Mouse (Mus musculus): Measurements from ENCODE around the gene Vmn2r34. TPM values are rescaled to one million over a fixed set of nuclear protein-coding genes. Genes with fewer than 3 reads are reported as not detected.
"Not testable (repeated sequence)": the region's sequence is repeated elsewhere in the genome, so short reads cannot be mapped to it uniquely, and the experiment has no call there.

Vmn2r34 gene
- polyA plus RNA-seq (2015; fragmentation: Nextera tagmentation; extraction: Ambion mirVana): not detected in 2 replicates

- not testable (repeated sequence) for H3K9ac ChIP-seq (replicated peaks; ENCODE audit: low read depth); H3K9me3 ChIP-seq (ENCODE audit: low read length); DNase-seq (ENCODE audit: low spot score); H3K36me3 ChIP-seq (ENCODE audit: insufficient read depth, low read length); H3K4me3 ChIP-seq (ENCODE audit: low read depth, low read length); H3K4me2 ChIP-seq (replicated peaks; ENCODE audit: low read depth, low read length); H3K27ac ChIP-seq (ENCODE audit: low read length); ATAC-seq; H3K4me1 ChIP-seq (ENCODE audit: insufficient read depth, low read depth, low read length); H3K27me3 ChIP-seq (replicated peaks; ENCODE audit: insufficient read depth, low read length)
- WGBS: no CpG with 5 or more reads among the region's 2 CpGs
Observed at GRCm38 (mm10) chr7:7689413-7689812, at the start of gene Vmn2r34. Gene Vmn2r34 (minus strand): TSS chr7:7689513.

- H3K9ac ChIP-seq (replicated peaks; ENCODE audit: low read depth); ATAC-seq; H3K27ac ChIP-seq (ENCODE audit: low read length); H3K4me2 ChIP-seq (replicated peaks; ENCODE audit: low read depth, low read length); H3K27me3 ChIP-seq (replicated peaks; ENCODE audit: insufficient read depth, low read length); H3K36me3 ChIP-seq (ENCODE audit: insufficient read depth, low read length); H3K4me3 ChIP-seq (ENCODE audit: low read depth, low read length); H3K4me1 ChIP-seq (ENCODE audit: insufficient read depth, low read depth, low read length); DNase-seq (ENCODE audit: low spot score); H3K9me3 ChIP-seq (ENCODE audit: low read length): not testable (repeated sequence)
- 72% methylated on average over 2 of the region's 2 CpGs for whole genome bisulfite sequencing
Observed at GRCm38 (mm10) chr7:7674032-7674431, 15.3 kb downstream of the Vmn2r34 start.

Other genes starting within 250 kb of the Vmn2r34 start
- gene Vmn2r32, start 209.5 kb downstream of the Vmn2r34 start, polyA plus RNA-seq (2015; fragmentation: Nextera tagmentation; extraction: Ambion mirVana): not detected in 2 replicates
- gene Vmn2r33, start 122.7 kb downstream of the Vmn2r34 start, polyA plus RNA-seq (2015; fragmentation: Nextera tagmentation; extraction: Ambion mirVana): not detected in 2 replicates
- not detected in 2 replicates for gene Vmn2r35, start 130.4 kb upstream of the Vmn2r34 start, polyA plus RNA-seq (2015; fragmentation: Nextera tagmentation; extraction: Ambion mirVana)
- gene Vmn2r36, start 213.0 kb upstream of the Vmn2r34 start, polyA plus RNA-seq (2015; fragmentation: Nextera tagmentation; extraction: Ambion mirVana): not detected in 2 replicates